Mouse (Mus musculus): ENCODE measurements around the gene Mptx2. TPM values are rescaled to one million over a fixed set of nuclear protein-coding genes. Genes with fewer than 3 reads are reported as not detected.
A peak's percentile ranks its signal among the peaks of the same experiment; 100 is the strongest.
"Not testable (repeated sequence)": the region's sequence is repeated elsewhere in the genome, so short reads cannot be mapped to it uniquely, and the experiment has no call there.

Gene Mptx2
- polyA plus RNA-seq, 1 experiment from 2014 or later = not detected

GRCm38 (mm10) chr1:173313535-173314050 lies 36.0 kb upstream of the Mptx2 start:
- 81% methylated on average over 7 of the region's 7 CpGs for WGBS
- H3K4me3 ChIP-seq (ENCODE audit: low read length); H3K9me3 ChIP-seq (ENCODE audit: control insufficient read depth, low read length); H3K27ac ChIP-seq (ENCODE audit: low read length); H3K27me3 ChIP-seq (replicated peaks; ENCODE audit: control insufficient read depth, insufficient read depth, low read length); H3K4me2 ChIP-seq (ENCODE audit: low read depth, low read length); H3K9ac ChIP-seq (ENCODE audit: low read depth, low read length); H3K4me1 ChIP-seq (ENCODE audit: control insufficient read depth, insufficient read depth, low read length); ATAC-seq; H3K36me3 ChIP-seq (ENCODE audit: control insufficient read depth, insufficient read depth, low read length): not testable (repeated sequence)

GRCm38 (mm10) chr1:173302795-173303194 lies 25.2 kb upstream of the Mptx2 start:
- peak; percentile 33; the same call in 1 of the 2 replicates for ATAC-seq
- H3K4me3 ChIP-seq (ENCODE audit: low read length) = not testable (repeated sequence)

DNA sequence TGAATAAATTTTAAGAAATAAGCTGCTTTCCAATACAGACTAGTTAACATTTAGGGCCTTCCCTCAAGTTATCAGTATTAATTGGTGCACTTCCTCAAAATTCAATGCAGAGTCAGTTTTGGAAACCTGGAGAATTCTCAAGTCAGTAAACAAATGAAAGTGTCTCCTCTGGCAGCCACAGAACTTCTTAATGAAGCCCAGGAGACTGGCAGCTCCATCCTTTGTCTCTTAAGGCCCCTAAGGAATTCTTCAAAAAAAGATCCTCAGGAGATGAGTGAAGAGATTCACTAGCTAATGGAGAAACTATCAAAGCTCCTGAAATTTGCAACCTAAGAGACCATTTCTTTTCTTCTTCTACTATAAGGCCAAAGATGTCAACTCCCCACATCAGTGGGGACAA lies 11.9 kb downstream of the Mptx2 start, which contains the start of gene Olfr418:
Gene Olfr418 (plus strand): TSS at position 301 of the 400 bp plus-strand sequence.
- no peak for ATAC-seq
- Histone ChIP-seq H3K4me3 (ENCODE audit: low read length) (no peak within 1 kb of the TSS), H3K4me1 (ENCODE audit: control insufficient read depth, insufficient read depth, low read length) (no peaks in the 10 kb centered on the region), H3K9me3 (ENCODE audit: control insufficient read depth, low read length) (no peaks in the 10 kb centered on the region), H3K27ac (ENCODE audit: low read length) (no peak within 1 kb of the TSS), H3K4me2 (ENCODE audit: low read depth, low read length) (no peak within 1 kb of the TSS), H3K36me3 (ENCODE audit: control insufficient read depth, insufficient read depth, low read length) (no peaks in the 10 kb centered on the region), H3K9ac (ENCODE audit: low read depth, low read length) (no peak within 1 kb of the TSS), H3K27me3 (replicated peaks; ENCODE audit: control insufficient read depth, insufficient read depth, low read length) (no peaks in the 10 kb centered on the region)

More at GRCm38 (mm10) chr1:173302795-173303194, 25.2 kb upstream of the Mptx2 start:
- H3K4me1 ChIP-seq (ENCODE audit: control insufficient read depth, insufficient read depth, low read length); H3K9me3 ChIP-seq (ENCODE audit: control insufficient read depth, low read length); H3K27me3 ChIP-seq (replicated peaks; ENCODE audit: control insufficient read depth, insufficient read depth, low read length); H3K9ac ChIP-seq (ENCODE audit: low read depth, low read length); H3K36me3 ChIP-seq (ENCODE audit: control insufficient read depth, insufficient read depth, low read length); H3K27ac ChIP-seq (ENCODE audit: low read length); H3K4me2 ChIP-seq (ENCODE audit: low read depth, low read length): not testable (repeated sequence)
- 46% methylated on average over 3 of the region's 3 CpGs for WGBS

DNA sequence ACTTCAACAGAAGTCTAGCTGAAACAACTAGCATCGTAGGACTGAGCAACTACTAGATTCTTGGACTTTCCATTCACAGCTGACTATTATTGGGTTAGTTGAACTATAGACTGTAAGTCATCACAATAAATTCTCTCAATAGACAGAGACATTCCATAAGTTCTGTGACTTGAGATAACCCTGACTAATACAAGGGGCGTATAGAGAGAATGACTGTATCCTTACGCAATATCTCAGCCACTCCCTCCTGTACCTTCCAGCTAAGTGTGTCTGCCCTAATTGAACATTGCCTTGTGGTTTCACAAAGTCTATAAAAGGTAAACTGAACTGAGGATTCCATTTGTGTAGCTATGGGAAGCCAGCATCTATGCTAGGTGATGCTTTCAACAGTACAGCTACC lies 27.7 kb downstream of the Mptx2 start:
- Histone ChIP-seq H3K4me2 (ENCODE audit: low read depth, low read length) (no peak overlapping the region), H3K9ac (ENCODE audit: low read depth, low read length) (no peak overlapping the region), H3K4me3 (ENCODE audit: low read length) (no peak overlapping the region), H3K27ac (ENCODE audit: low read length) (no peak overlapping the region), H3K4me1 (ENCODE audit: control insufficient read depth, insufficient read depth, low read length) (no peaks in the 10 kb centered on the region), H3K36me3 (ENCODE audit: control insufficient read depth, insufficient read depth, low read length) (no peaks in the 10 kb centered on the region), H3K9me3 (ENCODE audit: control insufficient read depth, low read length) (no peaks in the 10 kb centered on the region), H3K27me3 (replicated peaks; ENCODE audit: control insufficient read depth, insufficient read depth, low read length) (no peaks in the 10 kb centered on the region)
- WGBS = 64% methylated on average over 3 of the region's 3 CpGs
- ATAC-seq = peak; percentile 98

DNA sequence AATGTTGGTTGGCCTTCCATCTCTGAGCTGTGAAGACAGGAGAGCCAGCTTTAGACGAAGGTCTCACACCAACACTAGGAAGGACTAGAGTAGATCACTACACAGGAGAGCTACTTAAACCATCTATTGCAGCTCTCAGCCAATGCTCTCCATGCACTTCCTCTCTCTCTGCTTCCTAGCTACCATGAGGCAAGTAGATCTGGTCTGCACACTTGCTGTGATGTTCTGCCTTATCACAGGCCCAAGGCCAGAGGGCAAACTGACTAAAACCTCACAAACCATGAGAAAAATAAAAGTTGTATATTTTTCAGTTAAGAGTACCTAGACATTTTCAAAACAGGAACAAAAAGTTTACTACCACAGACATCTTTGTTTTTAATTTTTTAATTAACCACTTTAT lies 40.6 kb downstream of the Mptx2 start:
- not testable (repeated sequence) for H3K4me2 ChIP-seq (ENCODE audit: low read depth, low read length); H3K36me3 ChIP-seq (ENCODE audit: control insufficient read depth, insufficient read depth, low read length); H3K27ac ChIP-seq (ENCODE audit: low read length); H3K9me3 ChIP-seq (ENCODE audit: control insufficient read depth, low read length); H3K27me3 ChIP-seq (replicated peaks; ENCODE audit: control insufficient read depth, insufficient read depth, low read length); ATAC-seq; H3K4me1 ChIP-seq (ENCODE audit: control insufficient read depth, insufficient read depth, low read length); H3K9ac ChIP-seq (ENCODE audit: low read depth, low read length); H3K4me3 ChIP-seq (ENCODE audit: low read length)
- 84% methylated on average over 1 of the region's 1 CpGs for WGBS

GRCm38 (mm10) chr1:173227081-173227480 lies 50.5 kb downstream of the Mptx2 start, which contains the start of gene Fcer1a:
Gene Fcer1a (minus strand): TSS chr1:173227214.
- ATAC-seq = no peak
- Histone ChIP-seq H3K4me2 (ENCODE audit: low read depth, low read length) (no peak within 1 kb of the TSS), H3K4me3 (ENCODE audit: low read length) (no peak within 1 kb of the TSS), H3K9ac (ENCODE audit: low read depth, low read length) (no peak within 1 kb of the TSS), H3K27me3 (replicated peaks; ENCODE audit: control insufficient read depth, insufficient read depth, low read length) (no peaks in the 10 kb centered on the region), H3K27ac (ENCODE audit: low read length) (no peak within 1 kb of the TSS), H3K4me1 (ENCODE audit: control insufficient read depth, insufficient read depth, low read length) (no peaks in the 10 kb centered on the region), H3K9me3 (ENCODE audit: control insufficient read depth, low read length) (no peaks in the 10 kb centered on the region), H3K36me3 (ENCODE audit: control insufficient read depth, insufficient read depth, low read length) (no peaks in the 10 kb centered on the region)
- WGBS = 76% methylated on average over 2 of the region's 2 CpGs

Other genes with a start within 250 kb of the Mptx2 start
- not detected in 2 replicates for gene Olfr1408, start 140.4 kb downstream of the Mptx2 start, polyA plus RNA-seq (2015; fragmentation: Nextera tagmentation; extraction: Ambion mirVana)
- gene Olfr1406, start 87.1 kb downstream of the Mptx2 start, polyA plus RNA-seq (2015; fragmentation: Nextera tagmentation; extraction: Ambion mirVana) = not detected in 2 replicates
- gene Olfr218, start 80.0 kb downstream of the Mptx2 start, polyA plus RNA-seq (2015; fragmentation: Nextera tagmentation; extraction: Ambion mirVana) = not detected in 2 replicates
- gene Olfr1404, start 65.4 kb downstream of the Mptx2 start, polyA plus RNA-seq (2015; fragmentation: Nextera tagmentation; extraction: Ambion mirVana) = not detected in 2 replicates
- 0.13 TPM in 1 of 2 replicates, not detected in the other for gene Fcer1a, start 50.6 kb downstream of the Mptx2 start, polyA plus RNA-seq (2015; fragmentation: Nextera tagmentation; extraction: Ambion mirVana)
- gene Olfr418, start 11.8 kb downstream of the Mptx2 start, polyA plus RNA-seq (2015; fragmentation: Nextera tagmentation; extraction: Ambion mirVana) = not detected in 2 replicates
- gene Ackr1, start 56.0 kb upstream of the Mptx2 start, polyA plus RNA-seq (2015; fragmentation: Nextera tagmentation; extraction: Ambion mirVana) = 1.4 and 2.3 TPM in 2 replicates
- 3.9 and 5.3 TPM in 2 replicates for gene Aim2, start 73.1 kb upstream of the Mptx2 start, polyA plus RNA-seq (2015; fragmentation: Nextera tagmentation; extraction: Ambion mirVana)
- gene Cadm3, start 89.9 kb upstream of the Mptx2 start, polyA plus RNA-seq (2015; fragmentation: Nextera tagmentation; extraction: Ambion mirVana) = 1.8 and 2.0 TPM in 2 replicates
- gene Ifi206, start 213.3 kb upstream of the Mptx2 start, polyA plus RNA-seq (2015; fragmentation: Nextera tagmentation; extraction: Ambion mirVana) = 0.15 and 0.43 TPM in 2 replicates